Mouse (Mus musculus): ENCODE data around the gene Dedd2. TPM values are rescaled to one million over a fixed set of nuclear protein-coding genes. Genes with fewer than 3 reads are reported as not detected.

Gene Dedd2
- total and polyA plus RNA-seq, 2 experiments from 2014 or later: 9.5 to 33.8 TPM

- no peak for ATAC-seq (ENCODE audit: insufficient read depth, low read depth)
- 85% methylated on average over 1 of the region's 1 CpGs for WGBS
These were observed 7.3 kb upstream of the Dedd2 start for GRCm38 (mm10) chr7:25227523-25228300.

GRCm38 (mm10) chr7:25222275-25222967 is 2.0 kb upstream of the Dedd2 start:
- TF ChIP-seq EP300 (IDR thresholded peaks at IDR 0.05; ENCODE audit: low read depth): no peak
- TF ChIP-seq CTCF (IDR thresholded peaks at IDR 0.05; ENCODE audit: low read depth): no peak
- H3K27ac ChIP-seq (ENCODE audit: low read depth): no peak overlapping the region
- H3K9me3 ChIP-seq (replicated peaks; ENCODE audit: control insufficient read depth, low read length): no peaks in the 10 kb centered on the region
- H3K9ac ChIP-seq (replicated peaks; ENCODE audit: low read depth, low read length): peak overlapping the region; percentile 74; the same call in 1 of the 2 replicates
- H3K4me3 ChIP-seq (ENCODE audit: low read depth, low read length): peak overlapping the region; percentile 85
- H3K36me3 ChIP-seq (replicated peaks; ENCODE audit: control insufficient read depth, insufficient read depth, low read length): peaks cover 35% of the 10 kb centered on the region
- H3K4me2 ChIP-seq (ENCODE audit: low read depth, low read length): peak overlapping the region; percentile 94
- 78% methylated on average over 10 of the region's 10 CpGs for WGBS
- peaks cover 20% of the 10 kb centered on the region for H3K4me1 ChIP-seq (ENCODE audit: control insufficient read depth, insufficient read depth)
- DNase-seq (ENCODE audit: low spot score) (no peak), ATAC-seq (ENCODE audit: insufficient read depth, low read depth) (no peak)
- no peaks in the 10 kb centered on the region for H3K27me3 ChIP-seq (ENCODE audit: control insufficient read depth, insufficient read depth, low read length)

More at GRCm38 (mm10) chr7:25227523-25228300, 7.3 kb upstream of the Dedd2 start:
- Histone ChIP-seq H3K27ac (ENCODE audit: low read depth) (no peak overlapping the region), H3K9me3 (replicated peaks; ENCODE audit: control insufficient read depth, low read length) (no peaks in the 10 kb centered on the region), H3K4me2 (ENCODE audit: low read depth, low read length) (no peak overlapping the region), H3K9ac (replicated peaks; ENCODE audit: low read depth, low read length) (no peak overlapping the region), H3K27me3 (ENCODE audit: control insufficient read depth, insufficient read depth, low read length) (no peaks in the 10 kb centered on the region), H3K4me1 (ENCODE audit: control insufficient read depth, insufficient read depth) (no peaks in the 10 kb centered on the region), H3K4me3 (ENCODE audit: low read depth, low read length) (no peak overlapping the region), H3K36me3 (replicated peaks; ENCODE audit: control insufficient read depth, insufficient read depth, low read length) (peaks cover 87% of the 10 kb centered on the region)
- TF ChIP-seq CTCF (IDR thresholded peaks at IDR 0.05; ENCODE audit: low read depth): no peak
- no peak for DNase-seq (ENCODE audit: low spot score)

GRCm38 (mm10) chr7:25221102-25221883 is 878 bp upstream of the Dedd2 start, which contains the start of gene Zfp526:
TSS of gene Zfp526 (plus strand) at chr7:25221425.
- H3K4me1 ChIP-seq (ENCODE audit: control insufficient read depth, insufficient read depth): peaks cover 20% of the 10 kb centered on the region
- peak; percentile 92 for ATAC-seq (ENCODE audit: insufficient read depth, low read depth)
- peak; percentile 96 for DNase-seq (ENCODE audit: low spot score)
- peak within 1 kb of the TSS; percentile 85 for H3K4me3 ChIP-seq (ENCODE audit: low read depth, low read length)
- peak within 1 kb of the TSS; percentile 74 for H3K9ac ChIP-seq (replicated peaks; ENCODE audit: low read depth, low read length)
- H3K4me2 ChIP-seq (ENCODE audit: low read depth, low read length): peak within 1 kb of the TSS; percentile 94
- no peaks in the 10 kb centered on the region for H3K9me3 ChIP-seq (replicated peaks; ENCODE audit: control insufficient read depth, low read length)
- peaks cover 27% of the 10 kb centered on the region for H3K36me3 ChIP-seq (replicated peaks; ENCODE audit: control insufficient read depth, insufficient read depth, low read length)
- H3K27ac ChIP-seq (ENCODE audit: low read depth): peak within 1 kb of the TSS; percentile 92
- under 1% methylated on average over 45 of the region's 45 CpGs for WGBS
- peak; percentile 13; the same call in 1 of the 2 replicates for TF ChIP-seq CTCF (IDR thresholded peaks at IDR 0.05; ENCODE audit: low read depth)
- peak; percentile 40; the same call in 1 of the 2 replicates for TF ChIP-seq EP300 (IDR thresholded peaks at IDR 0.05; ENCODE audit: low read depth)
- H3K27me3 ChIP-seq (ENCODE audit: control insufficient read depth, insufficient read depth, low read length): no peaks in the 10 kb centered on the region

GRCm38 (mm10) chr7:25219756-25220456 is 509 bp downstream of the Dedd2 start:
- H3K27me3 ChIP-seq (ENCODE audit: control insufficient read depth, insufficient read depth, low read length): no peaks in the 10 kb centered on the region
- H3K36me3 ChIP-seq (replicated peaks; ENCODE audit: control insufficient read depth, insufficient read depth, low read length): peaks cover 22% of the 10 kb centered on the region
- peak overlapping the region; percentile 94 for H3K4me2 ChIP-seq (ENCODE audit: low read depth, low read length)
- H3K4me3 ChIP-seq (ENCODE audit: low read depth, low read length): peak overlapping the region; percentile 85
- peaks cover 20% of the 10 kb centered on the region for H3K4me1 ChIP-seq (ENCODE audit: control insufficient read depth, insufficient read depth)
- peak; percentile 96 for DNase-seq (ENCODE audit: low spot score)
- TF ChIP-seq CTCF (IDR thresholded peaks at IDR 0.05; ENCODE audit: low read depth) (no peak), EP300 (IDR thresholded peaks at IDR 0.05; ENCODE audit: low read depth) (no peak)
- ATAC-seq (ENCODE audit: insufficient read depth, low read depth): peak; percentile 80
- no peaks in the 10 kb centered on the region for H3K9me3 ChIP-seq (replicated peaks; ENCODE audit: control insufficient read depth, low read length)
- peak overlapping the region; percentile 70 for H3K9ac ChIP-seq (replicated peaks; ENCODE audit: low read depth, low read length)
- peak overlapping the region; percentile 92 for H3K27ac ChIP-seq (ENCODE audit: low read depth)
- 2% methylated on average over 31 of the region's 31 CpGs for WGBS

- peak overlapping the region; percentile 85 for H3K4me3 ChIP-seq (ENCODE audit: low read depth, low read length)
- H3K27ac ChIP-seq (ENCODE audit: low read depth): peak overlapping the region; percentile 92
- H3K4me2 ChIP-seq (ENCODE audit: low read depth, low read length): peak overlapping the region; percentile 94
- TF ChIP-seq CTCF (IDR thresholded peaks at IDR 0.05; ENCODE audit: low read depth) (no peak), EP300 (IDR thresholded peaks at IDR 0.05; ENCODE audit: low read depth) (no peak)
- H3K27me3 ChIP-seq (ENCODE audit: control insufficient read depth, insufficient read depth, low read length): no peaks in the 10 kb centered on the region
- peak overlapping the region; percentile 70 for H3K9ac ChIP-seq (replicated peaks; ENCODE audit: low read depth, low read length)
- H3K4me1 ChIP-seq (ENCODE audit: control insufficient read depth, insufficient read depth): peaks cover 20% of the 10 kb centered on the region
- 1% methylated on average over 16 of the region's 16 CpGs for WGBS
- ATAC-seq (ENCODE audit: insufficient read depth, low read depth) (no peak), DNase-seq (ENCODE audit: low spot score) (peak; percentile 14)
- peaks cover 20% of the 10 kb centered on the region for H3K36me3 ChIP-seq (replicated peaks; ENCODE audit: control insufficient read depth, insufficient read depth, low read length)
- H3K9me3 ChIP-seq (replicated peaks; ENCODE audit: control insufficient read depth, low read length): no peaks in the 10 kb centered on the region
These were observed 1.0 kb downstream of the Dedd2 start for GRCm38 (mm10) chr7:25219416-25219750.
